Mouse (Mus musculus): Measurements from ENCODE around the gene Smap2.
"Not testable (repeated sequence)": the region's sequence is repeated elsewhere in the genome, so short reads cannot be mapped to it uniquely, and the experiment has no call there.

- not testable (repeated sequence) for TF ChIP-seq POLR2A (IDR thresholded peaks at IDR 0.05; ENCODE audit: borderline replicate concordance, extremely low read depth, insufficient read depth, insufficient read length, poor library complexity, severe bottlenecking); CTCF (IDR thresholded peaks at IDR 0.05; ENCODE audit: borderline replicate concordance, extremely low read depth, insufficient read depth, insufficient read length)
Observed at GRCm38 (mm10) chr4:121059218-121059617, 42.2 kb upstream of the Smap2 start.

All from brain, embryonic 14.5 days (tissue).